In the genomic region with DNA sequence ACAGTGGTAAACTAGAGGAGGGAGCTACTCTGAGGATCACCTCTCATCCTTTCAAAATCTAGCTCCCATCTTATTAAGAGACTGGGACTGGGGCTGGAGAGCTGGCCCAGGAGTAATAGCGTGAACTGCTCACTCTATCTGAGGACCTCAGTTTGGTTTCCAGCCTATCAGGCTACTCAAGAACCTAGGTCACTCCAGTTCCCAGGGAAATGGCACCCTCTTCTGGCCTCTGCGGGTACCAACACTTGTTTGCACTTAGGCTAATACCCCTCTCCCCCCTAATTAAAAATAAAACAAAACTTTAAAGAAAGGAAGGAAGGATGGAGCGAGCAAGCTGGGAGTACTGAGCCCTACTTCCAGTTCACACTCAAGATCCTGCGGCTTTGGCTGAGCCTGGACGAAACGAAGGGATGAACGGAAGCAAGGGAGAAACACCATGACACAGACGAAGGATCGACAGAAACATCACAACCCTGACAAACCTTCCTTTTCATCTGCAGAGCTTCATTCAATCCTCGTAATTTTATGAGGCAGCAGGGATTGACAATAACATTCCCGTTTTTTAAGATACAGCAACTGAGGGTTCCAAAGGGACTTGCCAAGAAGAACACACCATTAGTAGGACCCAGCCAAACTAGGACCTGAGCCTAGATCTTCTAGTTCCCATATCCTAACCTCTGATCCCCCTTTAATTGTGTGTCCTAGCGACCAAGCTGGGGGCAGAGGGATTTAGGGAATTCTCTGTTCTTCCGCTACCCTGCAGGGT, we compare ENCODE assay signal across 9 mouse cellular contexts. TPM values are rescaled to one million over a fixed set of nuclear protein-coding genes. Genes with fewer than 3 reads are reported as not detected.
DNase-seq lines count a peak whose midpoint lies in the region; ATAC-seq and TF ChIP-seq lines count a peak whose summit lies in the region.
"Had no signal": no experiment of that assay in that cellular context is flagged by ENCODE, and none has a peak within 500 bp of the region (broad histone marks: within the 10 kb centered on the region; RNA-seq: fewer than 3 reads in every experiment).

No protein-coding gene starts in this region.

- 0 out of 2 replicates have a peak overlapping the region, but pooled peaks have one; percentile 12 for H3K4me2 ChIP-seq in CH12.LX (ENCODE audit: insufficient read depth, low read depth, poor library complexity, severe bottlenecking)
- peak overlapping the region; percentile 85 for H3K4me2 ChIP-seq in forebrain, embryonic 16.5 days (ENCODE audit: low read length)
- peak overlapping the region; percentile 76 for H3K4me2 ChIP-seq in limb, embryonic 15.5 days

- peaks cover 43 to 52% of the 10 kb centered on the region in 2 experiments for H3K36me3 ChIP-seq in CH12.LX (replicated peaks in 1 of 2; ENCODE audit: control insufficient read depth in 1 of 2, insufficient read depth in 1 of 2, low read length in 1 of 2)
- H3K36me3 ChIP-seq in forebrain, embryonic 16.5 days (ENCODE audit: control insufficient read depth, insufficient read depth), result peaks cover 38% of the 10 kb centered on the region
- peaks cover 47% of the 10 kb centered on the region for H3K36me3 ChIP-seq in limb, embryonic 15.5 days

- H3K79me2 ChIP-seq in CH12.LX (replicated peaks; ENCODE audit: control insufficient read depth, extremely low read depth, insufficient read depth, poor library complexity, severe bottlenecking), result peaks cover 41% of the 10 kb centered on the region

- TF ChIP-seq POLR2A in CH12.LX (IDR thresholded peaks at IDR 0.05; ENCODE audit: low read depth, low read length), result no peak

- DNase-seq in embryo, embryonic 10 days (ENCODE audit: low spot score), result peak; percentile 43
- no peak for DNase-seq in embryo, embryonic 11 days
- no peak for DNase-seq in CH12.LX (ENCODE audit: extremely low read depth)
- DNase-seq in retina, postnatal 1 day, result peak; percentile 62
- no peak for DNase-seq in left cerebral cortex, postnatal 36 days (ENCODE audit: low spot score in 2 of 2)
- DNase-seq in MN1 (ENCODE audit: low spot score), result no peak

- no peaks in the 10 kb centered on the region for H3K9me3 ChIP-seq in CH12.LX (replicated peaks; ENCODE audit: low read length)
- no peaks in the 10 kb centered on the region for H3K9me3 ChIP-seq in forebrain, embryonic 16.5 days (ENCODE audit: control insufficient read depth, low read length)
- no peaks in the 10 kb centered on the region for H3K9me3 ChIP-seq in limb, embryonic 15.5 days

- H3K27ac ChIP-seq in CH12.LX (ENCODE audit: insufficient read depth, low read depth), result no peak overlapping the region
- H3K27ac ChIP-seq in forebrain, embryonic 16.5 days (ENCODE audit: low read length), result peak overlapping the region; percentile 51
- no peak overlapping the region for H3K27ac ChIP-seq in limb, embryonic 15.5 days

- intact Hi-C loops in left cerebral cortex, postnatal 36 days (cut with DNase I), result no loop called here

- H3K4me3 ChIP-seq in CH12.LX (replicated peaks in 1 of 3; ENCODE audit: low read depth in 2 of 3, low read length in 2 of 3, poor library complexity in 1 of 3), result no peak overlapping the region
- H3K4me3 ChIP-seq in forebrain, embryonic 16.5 days (replicated peaks; ENCODE audit: low read length), result peak overlapping the region; percentile 85
- peak overlapping the region; percentile 70 for H3K4me3 ChIP-seq in limb, embryonic 15.5 days

- no peak overlapping the region for H3K9ac ChIP-seq in CH12.LX (ENCODE audit: insufficient read depth, low read depth)
- peak overlapping the region; percentile 89 for H3K9ac ChIP-seq in forebrain, embryonic 16.5 days (replicated peaks; ENCODE audit: low read depth, low read length)
- H3K9ac ChIP-seq in limb, embryonic 15.5 days, result no peak overlapping the region

- 56% methylated on average over 13 of the region's 13 CpGs for WGBS in forebrain, embryonic 16.5 days
- 69% methylated on average over 13 of the region's 13 CpGs for WGBS in limb, embryonic 15.5 days

- in situ Hi-C loops in CH12.LX (cut with MboI; ENCODE audit: low pct_ligation_motif_present, low pct_unique_long_range_greater_than_20kb, low sequenced_read_pairs), result no loop called here

- TF ChIP-seq EP300 in CH12.LX (IDR thresholded peaks at IDR 0.05; ENCODE audit: low read length), result no peak

- peaks cover 6 to 29% of the 10 kb centered on the region in 2 experiments; a peak in 3 of 4 replicates for H3K4me1 ChIP-seq in CH12.LX (ENCODE audit: control insufficient read depth in 1 of 2, insufficient read depth in 2 of 2)
- H3K4me1 ChIP-seq in forebrain, embryonic 16.5 days (replicated peaks; ENCODE audit: control insufficient read depth, insufficient read depth, low read length), result peaks cover 42% of the 10 kb centered on the region
- H3K4me1 ChIP-seq in limb, embryonic 15.5 days, result peaks cover 47% of the 10 kb centered on the region

- ATAC-seq in forebrain, embryonic 16.5 days, result no peak
- ATAC-seq in limb, embryonic 15.5 days (ENCODE audit: insufficient number of reproducible peaks, low FRiP score, low TSS enrichment, low read depth), result no peak
- ATAC-seq: Patski had no signal

- dilution Hi-C loops in CH12.LX (cut with MboI; ENCODE audit: extremely low pct_ligation_motif_present, extremely low pct_unique_long_range_greater_than_20kb, low sequenced_read_pairs), result no loop called here

- peak; percentile 17 for TF ChIP-seq RAD21 in CH12.LX (IDR thresholded peaks at IDR 0.05; ENCODE audit: low read depth, low read length)

- peak; percentile 15 to 56; a peak in 2 of 4 replicates for TF ChIP-seq CTCF in CH12.LX (conservative IDR thresholded peaks at IDR 0.05 in 1 of 2, IDR thresholded peaks at IDR 0.05 in 1 of 2; ENCODE audit: low read depth in 2 of 2, low read length in 2 of 2)

- H3K27me3 ChIP-seq in CH12.LX (replicated peaks), result no peaks in the 10 kb centered on the region
- H3K27me3 ChIP-seq in forebrain, embryonic 16.5 days (replicated peaks; ENCODE audit: control insufficient read depth, insufficient read depth, low read length), result no peaks in the 10 kb centered on the region
- H3K27me3 ChIP-seq in limb, embryonic 15.5 days, result no peaks in the 10 kb centered on the region
- H3K27me3 ChIP-seq: Patski had no signal

TF ChIP-seq in CH12.LX, 34 proteins besides CTCF, POLR2A, EP300 and RAD21:
- TF ChIP-seq SMC3 (IDR thresholded peaks at IDR 0.05; ENCODE audit: low read depth, low read length) (peak; percentile 10; the same call in 1 of the 2 replicates), HCFC1 (IDR thresholded peaks at IDR 0.05; ENCODE audit: low read depth, low read length) (no peak)
TF ChIP-seq in CH12.LX: peak in this region for 1.

RNA-seq across cellular contexts. Expression of a gene that starts 8.0 kb away (rescaled TPM):
- 21.2 and 26.1 TPM in 2 replicates for total RNA-seq in CH12.LX (2012; rRNA removed)
- total RNA-seq in CH12.LX (2014; rRNA removed), result 9.2 and 13.0 TPM in 2 replicates
- polyA plus RNA-seq in CH12.LX (2012; ENCODE audit: insufficient read length, low read depth), result 65.0 and 68.7 TPM in 2 replicates
- polyA plus RNA-seq in forebrain, embryonic 16.5 days (2015; fragmentation: Nextera tagmentation; extraction: Ambion mirVana), result 21.8 and 25.9 TPM in 2 replicates
- polyA plus RNA-seq in limb, embryonic 15.5 days (2015; fragmentation: Nextera tagmentation; extraction: Ambion mirVana), result 36.8 and 37.0 TPM in 2 replicates
- 10 to 100 TPM; 20.5 to 25.5 TPM for total RNA-seq in left cerebral cortex, postnatal 36 days (2021)

RNA-seq across cellular contexts. Expression of a gene that starts 8.4 kb away (rescaled TPM):
- 56.9 and 63.1 TPM in 2 replicates for total RNA-seq in CH12.LX (2012; rRNA removed)
- total RNA-seq in CH12.LX (2014; rRNA removed), result 59.2 and 67.6 TPM in 2 replicates
- polyA plus RNA-seq in CH12.LX (2012; ENCODE audit: insufficient read length, low read depth), result 114 and 120 TPM in 2 replicates
- polyA plus RNA-seq in forebrain, embryonic 16.5 days (2015; fragmentation: Nextera tagmentation; extraction: Ambion mirVana), result 120 and 130 TPM in 2 replicates
- polyA plus RNA-seq in limb, embryonic 15.5 days (2015; fragmentation: Nextera tagmentation; extraction: Ambion mirVana), result 87.0 and 103 TPM in 2 replicates
- total RNA-seq in left cerebral cortex, postnatal 36 days (2021), result 100 to 1,000 TPM; 108 to 118 TPM

RNA-seq across cellular contexts. Expression of a gene that starts 33.4 kb away (rescaled TPM):
- 10.5 and 10.6 TPM in 2 replicates for total RNA-seq in CH12.LX (2012; rRNA removed)
- 6.0 and 6.7 TPM in 2 replicates for total RNA-seq in CH12.LX (2014; rRNA removed)
- 5.1 and 5.8 TPM in 2 replicates for polyA plus RNA-seq in CH12.LX (2012; ENCODE audit: insufficient read length, low read depth)
- 3.4 and 3.7 TPM in 2 replicates for polyA plus RNA-seq in forebrain, embryonic 16.5 days (2015; fragmentation: Nextera tagmentation; extraction: Ambion mirVana)
- polyA plus RNA-seq in limb, embryonic 15.5 days (2015; fragmentation: Nextera tagmentation; extraction: Ambion mirVana), result 8.8 and 9.2 TPM in 2 replicates
- 1 to 10 TPM; 5.9 to 7.1 TPM for total RNA-seq in left cerebral cortex, postnatal 36 days (2021)

RNA-seq across cellular contexts. Expression of a gene that starts 38.4 kb away (rescaled TPM):
- total RNA-seq in CH12.LX (2012; rRNA removed) (1.9 and 2.2 TPM in 2 replicates), CH12.LX (2014; rRNA removed) (1.1 and 1.3 TPM in 2 replicates)
- polyA plus RNA-seq in CH12.LX (2012; ENCODE audit: insufficient read length, low read depth), result 4.3 and 4.9 TPM in 2 replicates
- 23.8 and 25.3 TPM in 2 replicates for polyA plus RNA-seq in forebrain, embryonic 16.5 days (2015; fragmentation: Nextera tagmentation; extraction: Ambion mirVana)
- 16.3 and 17.3 TPM in 2 replicates for polyA plus RNA-seq in limb, embryonic 15.5 days (2015; fragmentation: Nextera tagmentation; extraction: Ambion mirVana)
- 10 to 100 TPM; 20.1 to 20.2 TPM for total RNA-seq in left cerebral cortex, postnatal 36 days (2021)

RNA-seq across cellular contexts. Expression of a gene that starts 39.0 kb away (rescaled TPM):
- 88.0 and 137 TPM in 2 replicates for total RNA-seq in CH12.LX (2012; rRNA removed)
- total RNA-seq in CH12.LX (2014; rRNA removed), result 96.0 and 99.2 TPM in 2 replicates
- 333 and 358 TPM in 2 replicates for polyA plus RNA-seq in CH12.LX (2012; ENCODE audit: insufficient read length, low read depth)
- polyA plus RNA-seq in forebrain, embryonic 16.5 days (2015; fragmentation: Nextera tagmentation; extraction: Ambion mirVana), result 79.5 and 80.8 TPM in 2 replicates
- polyA plus RNA-seq in limb, embryonic 15.5 days (2015; fragmentation: Nextera tagmentation; extraction: Ambion mirVana), result 70.4 and 79.6 TPM in 2 replicates
- 10 to 100 TPM; 42.5 to 44.1 TPM for total RNA-seq in left cerebral cortex, postnatal 36 days (2021)

Comparison
In these comparisons a context has a peak if more than half of its experiments do, and no peak if none do; other contexts are left out.
1. DNase-seq: peak in embryo, embryonic 10 days (single experiment) and retina, postnatal 1 day (single experiment); none in embryo, embryonic 11 days (single experiment), CH12.LX (single experiment), left cerebral cortex, postnatal 36 days (0 of 2) and MN1 (single experiment).
2. H3K4me2 ChIP-seq: peak in every context shown above with its lines; median percentile 85 in forebrain, embryonic 16.5 days; 76 in limb, embryonic 15.5 days; 12 in CH12.LX.
3. H3K4me3 ChIP-seq: peak in forebrain, embryonic 16.5 days (single experiment) and limb, embryonic 15.5 days (single experiment); none in CH12.LX (0 of 3).